Mouse (Mus musculus): ENCODE data around the gene Lage3.
"Not testable (repeated sequence)": the region's sequence is repeated elsewhere in the genome, so short reads cannot be mapped to it uniquely, and the experiment has no call there.

The Lage3 gene

DNA sequence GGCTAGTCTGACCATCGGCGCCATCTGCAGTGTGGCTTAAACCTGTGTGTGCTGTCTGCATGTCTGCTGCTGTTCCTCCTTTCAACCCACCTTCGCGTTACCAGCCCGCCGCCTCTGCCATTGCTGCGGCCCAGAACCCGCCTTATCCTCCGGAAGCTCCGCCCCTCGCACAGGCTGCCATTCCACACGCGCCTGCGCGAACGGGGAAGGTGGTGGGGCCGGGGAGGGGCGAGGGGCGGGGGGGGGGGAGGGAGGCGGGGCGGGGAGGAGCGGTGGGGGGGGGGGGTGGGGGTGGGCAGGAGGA is at the start of gene Lage3:
Lage3 (minus strand) TSS at position 152 of the 304 bp plus-strand sequence.
- POLR2A ChIA-PET, result interaction anchor here in 3 of 4 experiments (0.5 to 3.1 kb wide), 26 partner anchors 9 to 1365 kb away, joined by 3 to 24 read pairs (median 4); partner anchors contain the start of genes Rpl10 (in 3 of the 3), Plxna3 (in 2 of the 3), Slc10a3 (in 2 of the 3) and Ubl4a (in 2 of the 3)
- CTCF ChIA-PET, result interaction anchor here in 1 of 4 experiments (0.6 to 1.0 kb wide), 2 partner anchors 20 to 104 kb away, joined by 3 to 6 read pairs; partner anchors contain the start of gene Flna

GRCm38 (mm10) chrX:74400136-74400535 is 46.7 kb upstream of the Lage3 start:
- CTCF ChIA-PET, result no interaction called here
- POLR2A ChIA-PET, result interaction anchor here in 1 of 4 experiments (2.4 kb wide), 1 partner anchor 29 kb away, joined by 5 read pairs; the partner anchor contains the start of gene G6pdx

DNA sequence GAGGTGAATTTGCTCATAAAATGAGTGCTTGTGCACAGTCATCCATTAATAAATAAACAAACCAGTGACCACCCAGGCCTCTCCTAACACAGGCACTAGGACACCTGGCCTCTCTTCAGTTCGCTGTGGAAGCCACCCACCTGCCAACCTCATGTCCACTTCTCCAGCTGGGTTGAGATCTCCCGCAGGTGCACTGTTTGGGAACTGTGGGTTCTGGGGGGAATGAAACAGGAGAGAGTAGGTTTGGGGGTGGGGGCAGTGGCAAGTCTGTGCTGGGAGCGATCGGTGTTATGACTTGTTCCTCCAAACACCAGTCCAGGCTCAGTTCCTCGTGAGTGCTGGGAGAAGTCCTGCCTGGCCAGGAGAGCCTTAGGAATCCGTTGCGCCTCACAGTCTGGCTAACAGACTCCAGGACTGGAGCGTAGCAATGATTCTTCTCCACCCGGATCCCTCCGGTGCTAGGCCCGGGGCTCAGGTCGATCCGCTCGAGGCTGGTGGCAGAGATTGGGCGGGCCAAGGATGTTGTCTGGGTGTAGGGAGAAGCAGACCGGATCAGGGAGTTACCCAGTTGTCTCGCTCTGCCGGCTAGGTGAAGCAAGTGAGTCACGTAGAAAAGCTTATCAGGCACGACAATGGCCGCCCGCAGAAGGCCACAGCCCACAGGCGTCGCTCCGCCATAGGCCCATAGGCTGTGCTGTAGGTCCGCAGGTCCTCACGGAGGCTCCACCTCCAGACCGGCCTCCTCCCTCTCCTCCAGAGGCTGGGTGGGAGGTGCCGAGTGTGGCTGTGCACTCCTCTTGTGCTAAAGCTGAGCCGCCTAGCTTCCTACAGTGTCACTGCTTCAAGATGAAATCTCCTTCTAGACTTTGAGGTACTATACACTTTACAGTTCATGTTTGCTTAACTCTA is 39.4 kb upstream of the Lage3 start, which contains the start of the genes Fam3a and Ikbkg:
Fam3a (minus strand) TSS at position 738 of the 909 bp plus-strand sequence.
Ikbkg (plus strand) TSS at position 756 of the 909 bp plus-strand sequence.
- CTCF ChIA-PET, result interaction anchor here in 3 of 4 experiments (0.6 to 1.6 kb wide), 10 partner anchors 11 to 144 kb away, joined by 3 to 11 read pairs (median 3); partner anchors contain the start of genes Emd (in 1 of the 3), Flna (in 1 of the 3), G6pdx (in 1 of the 3) and Taz (in 1 of the 3)
- POLR2A ChIA-PET, result interaction anchor here in 3 of 4 experiments (0.6 to 3.2 kb wide), 55 partner anchors 11 to 763 kb away, joined by 3 to 43 read pairs (median 5); partner anchors contain the start of genes Flna (in 3 of the 3), G6pdx (in 3 of the 3), Rpl10 (in 3 of the 3) and Fam50a (in 2 of the 3)

GRCm38 (mm10) chrX:74388153-74388552 is 34.7 kb upstream of the Lage3 start:
- CTCF ChIA-PET, result no interaction called here
- POLR2A ChIA-PET, result interaction anchor here in 3 of 4 experiments (1.2 to 1.7 kb wide), 5 partner anchors 15 to 58 kb away, joined by 3 to 5 read pairs (median 3); partner anchors contain the start of genes Slc10a3 (in 2 of the 3), Ubl4a (in 2 of the 3) and G6pdx (in 1 of the 3)

DNA sequence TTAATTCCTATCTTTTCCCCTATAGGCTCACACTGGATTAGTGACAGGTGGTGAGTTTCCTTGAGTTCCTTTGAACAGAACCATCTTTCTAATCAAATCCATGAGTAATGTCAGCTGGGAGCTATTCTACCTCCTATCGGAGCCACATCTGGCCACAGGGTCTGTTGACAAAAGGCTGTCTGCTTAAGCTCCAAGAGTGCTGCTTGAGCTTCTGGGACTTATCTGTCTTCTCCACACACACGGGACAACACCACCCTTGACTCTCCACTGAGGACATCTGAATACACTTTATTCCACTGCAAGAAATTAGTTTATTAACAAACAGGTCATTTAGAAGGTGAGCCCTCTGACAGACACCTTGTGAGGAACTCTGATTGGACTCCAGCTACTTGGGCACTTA is 31.0 kb upstream of the Lage3 start:
- POLR2A ChIA-PET, result interaction anchor here in 2 of 4 experiments (0.6 to 1.5 kb wide), 2 partner anchors 114 to 790 kb away, joined by 4 to 17 read pairs; partner anchors contain the start of gene Rpl10 (in 1 of the 2)
- CTCF ChIA-PET, result interaction anchor here in 1 of 4 experiments (0.5 kb wide), 1 partner anchor 136 kb away, joined by 3 read pairs; no protein-coding TSS in a partner anchor

DNA sequence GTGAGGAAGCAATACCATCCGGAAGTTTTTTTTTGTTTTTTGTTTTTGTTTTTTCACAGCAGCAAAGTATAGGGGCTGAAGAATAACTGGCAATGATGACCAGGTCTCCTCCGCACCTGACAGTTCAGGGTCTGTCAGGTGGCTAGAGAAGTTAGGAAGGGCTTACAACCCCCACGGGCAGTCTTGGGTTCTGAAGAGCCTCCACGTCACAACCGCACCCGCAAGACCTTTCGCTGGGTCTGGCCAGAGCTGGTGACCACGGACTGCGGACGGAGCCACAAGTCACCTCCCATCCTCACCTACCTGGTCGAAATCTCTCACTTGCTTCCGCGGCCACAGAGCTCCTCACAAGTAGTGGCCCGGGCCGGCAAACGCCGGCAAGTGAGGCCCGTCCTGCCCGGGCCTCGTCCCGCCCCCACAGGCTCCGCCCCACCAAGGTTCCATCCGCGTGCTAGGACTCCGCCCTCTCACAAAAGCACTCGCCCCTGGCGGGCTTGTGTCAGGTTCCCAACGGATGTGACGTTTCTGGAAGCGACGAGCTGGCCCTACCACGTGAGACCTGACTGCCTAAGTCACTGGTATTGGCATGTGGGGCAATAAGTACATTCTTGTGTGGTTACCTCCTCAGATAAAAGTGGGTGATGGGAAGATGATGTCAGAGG is 19.6 kb upstream of the Lage3 start, which contains the start of the genes Ubl4a and Slc10a3:
Ubl4a (minus strand) TSS at position 331 of the 662 bp plus-strand sequence.
Slc10a3 (minus strand) TSS at position 462 of the 662 bp plus-strand sequence.
- ChIA-PET POLR2A (interaction anchor here (0.6 to 6.6 kb wide), 55 partner anchors 10 to 657 kb away, joined by 3 to 106 read pairs (median 4); partner anchors contain the start of genes Emd (in 3 of the 4), G6pdx (in 3 of the 4), Rpl10 (in 3 of the 4) and Fam3a (in 2 of the 4)), CTCF (interaction anchor here (0.6 to 1.4 kb wide), 6 partner anchors 20 to 341 kb away, joined by 3 to 9 read pairs (median 4); partner anchors contain the start of genes Flna (in 1 of the 4) and Lage3 (in 1 of the 4))

DNA sequence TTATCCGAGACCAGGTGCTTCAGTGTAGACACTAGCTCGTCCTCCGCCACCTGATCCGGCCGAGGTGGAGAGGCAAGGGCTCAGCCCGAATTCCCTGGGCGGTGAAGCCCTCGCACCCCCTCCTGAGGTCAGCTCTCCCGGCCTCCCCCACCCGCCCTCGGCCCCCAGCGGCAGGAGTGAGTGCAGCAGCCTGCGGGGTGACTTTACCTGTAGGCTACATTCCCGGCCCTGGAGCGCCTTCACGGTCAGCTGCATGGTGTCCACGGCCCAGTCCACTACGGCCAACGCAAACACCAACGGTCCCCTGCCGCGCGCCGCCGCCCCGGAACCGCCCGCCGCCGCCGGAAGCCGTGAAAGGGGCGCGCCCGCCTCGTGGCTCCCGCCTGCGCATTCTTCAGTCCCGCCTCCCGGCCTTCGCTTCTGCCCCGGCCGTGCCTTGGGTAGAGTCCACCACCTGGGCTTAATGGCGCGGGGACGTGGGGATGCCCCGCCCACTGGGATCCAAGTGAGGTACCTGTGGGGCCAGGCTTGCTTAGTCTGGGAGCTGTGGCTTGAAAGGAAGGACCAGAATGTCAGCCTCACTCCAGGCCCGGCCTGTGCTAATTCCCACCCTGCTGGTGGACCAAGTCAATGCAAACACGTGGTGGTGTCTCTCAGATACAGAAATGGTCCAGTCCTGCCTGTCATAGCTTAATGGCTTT is 14.9 kb upstream of the Lage3 start:
- CTCF ChIA-PET, result interaction anchor here in 3 of 4 experiments (0.5 to 2.0 kb wide), 4 partner anchors 9 to 120 kb away, joined by 3 to 9 read pairs (median 4); no protein-coding TSS in a partner anchor
- POLR2A ChIA-PET, result interaction anchor here (0.7 to 6.6 kb wide), 43 partner anchors 9 to 453 kb away, joined by 3 to 106 read pairs (median 4); partner anchors contain the start of genes Rpl10 (in 4 of the 4), Fam3a (in 3 of the 4), Ikbkg (in 3 of the 4) and G6pdx (in 2 of the 4)

GRCm38 (mm10) chrX:74367512-74367911 is 14.1 kb upstream of the Lage3 start:
- CTCF ChIA-PET, result interaction anchor here in 2 of 4 experiments (1.2 to 2.0 kb wide), 5 partner anchors 10 to 344 kb away, joined by 3 to 9 read pairs (median 3); partner anchors contain the start of gene Irak1 (in 1 of the 2)
- POLR2A ChIA-PET, result interaction anchor here (0.8 to 6.6 kb wide), 26 partner anchors 8 to 453 kb away, joined by 3 to 106 read pairs (median 4); partner anchors contain the start of genes Rpl10 (in 4 of the 4), Fam3a (in 2 of the 4), G6pdx (in 2 of the 4) and Gdi1 (in 2 of the 4)

GRCm38 (mm10) chrX:74359171-74359570 is 5.8 kb upstream of the Lage3 start:
- ChIA-PET CTCF (interaction anchor here in 3 of 4 experiments (0.6 to 0.8 kb wide), 3 partner anchors 52 to 111 kb away, joined by 3 to 8 read pairs (median 3); no protein-coding TSS in a partner anchor), POLR2A (interaction anchor here in 3 of 4 experiments (0.6 to 1.5 kb wide), 15 partner anchors 8 to 393 kb away, joined by 3 to 9 read pairs (median 4); partner anchors contain the start of genes Fam3a (in 2 of the 3), Ikbkg (in 2 of the 3), Rpl10 (in 2 of the 3) and Atp6ap1 (in 1 of the 3))

GRCm38 (mm10) chrX:74357069-74357468 is 3.7 kb upstream of the Lage3 start:
- CTCF ChIA-PET, result not testable (repeated sequence)
- POLR2A ChIA-PET, result interaction anchor here in 1 of 4 experiments (0.7 kb wide), 1 partner anchor 16 kb away, joined by 3 read pairs; the partner anchor contains the start of genes Slc10a3 and Ubl4a

GRCm38 (mm10) chrX:74352645-74353466 is 562 bp downstream of the Lage3 start:
- CTCF ChIA-PET, result interaction anchor here in 1 of 4 experiments (0.6 to 1.0 kb wide), 2 partner anchors 21 to 104 kb away, joined by 3 to 6 read pairs; partner anchors contain the start of gene Flna
- POLR2A ChIA-PET, result interaction anchor here in 3 of 4 experiments (0.5 to 3.1 kb wide), 28 partner anchors 9 to 1365 kb away, joined by 3 to 24 read pairs (median 4); partner anchors contain the start of genes Rpl10 (in 3 of the 3), Plxna3 (in 2 of the 3), Slc10a3 (in 2 of the 3) and Ubl4a (in 2 of the 3)

- ChIA-PET POLR2A (interaction anchor here in 3 of 4 experiments (0.7 to 5.0 kb wide), 19 partner anchors 9 to 401 kb away, joined by 3 to 43 read pairs (median 4); partner anchors contain the start of genes Rpl10 (in 3 of the 3), Gdi1 (in 2 of the 3), Fam50a (in 1 of the 3) and Lage3 (in 1 of the 3)), CTCF (interaction anchor here in 1 of 4 experiments (1.3 kb wide), 1 partner anchor 10 kb away, joined by 4 read pairs; no protein-coding TSS in a partner anchor)
Observed at GRCm38 (mm10) chrX:74330166-74330930, 23.1 kb downstream of the Lage3 start.

GRCm38 (mm10) chrX:74329215-74329671 is 24.2 kb downstream of the Lage3 start:
- CTCF ChIA-PET, result interaction anchor here in 2 of 4 experiments (1.0 to 1.5 kb wide), 2 partner anchors 80 to 81 kb away, joined by 3 to 6 read pairs; no protein-coding TSS in a partner anchor
- POLR2A ChIA-PET, result interaction anchor here in 3 of 4 experiments (0.6 to 5.0 kb wide), 38 partner anchors 8 to 608 kb away, joined by 3 to 43 read pairs (median 4); partner anchors contain the start of genes Fam50a (in 3 of the 3), Rpl10 (in 3 of the 3), G6pdx (in 2 of the 3) and Gdi1 (in 2 of the 3)

DNA sequence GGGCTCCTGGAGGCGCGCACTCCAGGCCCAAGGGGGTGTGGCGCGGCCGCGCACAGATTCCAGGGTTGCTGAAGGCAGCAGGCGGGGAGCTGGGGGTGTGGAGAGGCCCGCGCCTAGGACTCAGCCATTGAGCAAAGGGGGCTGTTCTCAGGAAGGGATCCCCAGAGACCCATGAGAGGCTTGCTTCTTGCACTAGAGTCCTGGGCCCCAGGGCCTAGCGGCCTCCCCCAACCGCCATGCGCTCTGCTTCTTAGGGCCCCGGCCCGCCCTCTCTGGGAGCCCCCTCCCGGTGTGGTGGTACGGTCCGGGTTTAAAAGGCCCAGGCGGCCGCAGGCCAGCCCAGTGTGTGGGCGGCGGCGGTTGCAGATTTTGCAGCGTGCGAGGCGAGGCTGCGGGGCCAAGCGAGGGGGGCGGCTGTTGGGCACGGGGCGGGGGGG is 24.7 kb downstream of the Lage3 start, which contains the start of gene Plxna3:
Plxna3 (plus strand) TSS at position 342 of the 437 bp plus-strand sequence.
- ChIA-PET CTCF (interaction anchor here in 2 of 4 experiments (1.0 to 1.5 kb wide), 2 partner anchors 80 kb away, joined by 3 to 6 read pairs; no protein-coding TSS in a partner anchor), POLR2A (interaction anchor here in 3 of 4 experiments (0.5 to 5.0 kb wide), 32 partner anchors 10 to 157 kb away, joined by 3 to 43 read pairs (median 4); partner anchors contain the start of genes Fam50a (in 3 of the 3), Rpl10 (in 3 of the 3), G6pdx (in 2 of the 3) and Atp6ap1 (in 1 of the 3))

All from embryonic stem cell, embryonic (primary cell).